Mouse (Mus musculus) heart, adult 2 months (tissue): ENCODE data around the gene Plcb4. TPM values are rescaled to one million over a fixed set of nuclear protein-coding genes. Genes with fewer than 3 reads are reported as not detected.

Source experiments
- DNase-seq, 2 experiments: peaks; one replicate each; pipeline ENCODE4 v3.0.0; 2021
- H3K27ac ChIP-seq: fragments of 200-600 bp; 2 replicates; pipeline ENCODE4 v1.8.1; 2022
- H3K27me3 ChIP-seq: fragments of 200-500 bp; 2 replicates; pipeline ENCODE4 v1.6.1; 2012; ENCODE audit warnings: mild to moderate bottlenecking, low read length, inconsistent platforms, mixed read lengths; ENCODE audit not compliant: control insufficient read depth, insufficient read depth
- H3K36me3 ChIP-seq: fragments of 200-500 bp; 2 replicates; pipeline ENCODE4 v1.6.1; 2012; ENCODE audit warnings: low read length, inconsistent platforms; ENCODE audit not compliant: control insufficient read depth, insufficient read depth
- H3K4me1 ChIP-seq: fragments of 200-500 bp; 2 replicates; pipeline ENCODE4 v1.6.1; 2011; ENCODE audit warnings: low read length; ENCODE audit not compliant: control insufficient read depth, insufficient read depth
- H3K4me3 ChIP-seq: fragments of 200-600 bp; 2 replicates; pipeline ENCODE4 v1.8.1; 2022
- H3K79me2 ChIP-seq: fragments of 200-500 bp; replicated peaks from 2 replicates; pipeline ENCODE4 v1.6.1; 2012; ENCODE audit warnings: mild to moderate bottlenecking, inconsistent platforms, low read length, moderate library complexity, mixed read lengths; ENCODE audit not compliant: control insufficient read depth, insufficient read depth
- H3K9ac ChIP-seq: fragments of 200-500 bp; 2 replicates; pipeline ENCODE4 v1.6.1; 2012; ENCODE audit warnings: low read depth, mild to moderate bottlenecking, control low read depth, inconsistent platforms, low read length, mixed read lengths
- CTCF ChIP-seq: fragments of 200-600 bp; IDR thresholded peaks from 2 replicates; pipeline ENCODE4 v1.8.1; 2022; ENCODE audit warnings: antibody characterized with exemption, mild to moderate bottlenecking, moderate library complexity
- EP300 ChIP-seq: fragments of 200-500 bp; IDR thresholded peaks from 2 replicates; pipeline ENCODE4 v1.6.1; 2011; ENCODE audit warnings: low read depth, low read length, control low read depth; ENCODE audit not compliant: insufficient read depth
- POLR2A ChIP-seq: fragments of 200-500 bp; IDR thresholded peaks from 2 replicates; pipeline ENCODE4 v1.6.1; 2011; ENCODE audit warnings: mild to moderate bottlenecking, low read depth, low read length, control low read depth; ENCODE audit not compliant: insufficient read depth
- WGBS: fragments of 180-500 bp; shearing (Covaris S2); methylation state at CpG from one replicate; pipeline ENCODE4 v1.1.7; 2018; 5-methylcytosine and 5-hydroxymethylcytosine counted together
- intact Hi-C: fragments of 180-260 bp; cut with DNase I; formaldehyde crosslinking; loops from one replicate; pipeline ENCODE4 v1.15.1; 2025
- polyA plus RNA-seq: library from polyadenylated mRNA; depleted of rRNA; stranded (reverse); fragments of >200 nt; gene quantifications from 2 replicates; pipeline ENCODE4 v1.2.3, GENCODE M21; 2012
- total RNA-seq, 2 experiments: library from RNA; stranded (reverse); gene quantifications; 2 replicates each; pipeline ENCODE4 v1.2.3; 2021

Gene Plcb4
- total and polyA plus RNA-seq, 3 experiments: 23.1 to 60.2 (median 55.0) TPM

DNA sequence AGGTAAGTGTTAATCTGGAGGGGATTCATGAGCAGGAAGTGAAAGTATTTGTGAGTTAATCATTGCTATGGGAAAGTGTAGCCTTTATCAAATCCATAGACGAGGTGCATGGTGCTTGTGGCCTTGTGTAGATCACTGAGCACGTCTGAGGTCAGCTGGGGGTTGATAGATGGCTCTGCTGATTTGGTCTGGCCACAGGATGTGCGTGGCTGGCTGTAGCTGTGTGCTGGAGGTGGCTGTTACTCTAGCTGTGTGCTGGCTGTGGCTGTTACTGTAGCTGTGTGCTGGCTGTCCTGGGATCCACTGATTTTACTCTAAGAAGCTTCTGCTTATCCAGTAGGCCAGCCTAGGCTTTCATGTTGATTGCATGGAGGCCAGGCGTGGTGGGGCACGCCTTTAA lies 91.9 kb downstream of the Plcb4 start:
- Histone ChIP-seq H3K27ac (no peak overlapping the region), H3K4me3 (no peak overlapping the region), H3K27me3 (no peaks in the 10 kb centered on the region), H3K79me2 (peaks cover 7% of the 10 kb centered on the region), H3K36me3 (peaks cover 7% of the 10 kb centered on the region), H3K9ac (no peak overlapping the region), H3K4me1 (peaks cover 18% of the 10 kb centered on the region)
- WGBS: 62% methylated on average over 5 of the region's 5 CpGs
- intact Hi-C loops: no loop called here
- DNase-seq: no peak
- TF ChIP-seq EP300 (no peak), CTCF (no peak), POLR2A (no peak)

DNA sequence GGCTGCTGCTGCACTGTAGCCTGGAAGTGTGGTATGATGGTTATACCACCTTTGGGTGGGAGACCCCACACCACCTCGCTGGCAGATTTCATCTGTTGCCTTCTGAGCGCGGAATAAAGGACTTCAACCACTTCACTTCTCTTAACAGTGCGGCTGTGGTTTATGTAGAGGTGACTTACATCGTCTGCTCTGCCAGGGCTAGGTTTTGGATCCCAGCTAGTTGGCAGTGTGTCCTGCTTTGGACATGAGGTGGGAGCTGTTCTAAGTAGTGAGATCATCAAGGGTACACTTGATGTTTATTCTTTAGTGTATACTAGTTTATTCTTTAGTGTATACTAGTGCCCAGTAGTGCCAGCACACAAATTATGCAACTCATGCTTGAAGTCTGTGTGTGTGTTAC lies 97.0 kb downstream of the Plcb4 start:
- DNase-seq: no peak
- Histone ChIP-seq H3K4me1 (peaks cover 17% of the 10 kb centered on the region), H3K27me3 (no peaks in the 10 kb centered on the region), H3K27ac (no peak overlapping the region), H3K9ac (no peak overlapping the region), H3K79me2 (peaks cover 4% of the 10 kb centered on the region), H3K4me3 (no peak overlapping the region), H3K36me3 (peaks cover 8% of the 10 kb centered on the region)
- WGBS: 54% methylated on average over 5 of the region's 5 CpGs
- intact Hi-C loops: loop anchor here (5.0 kb wide), 2 partner anchors 93 to 193 kb away; no protein-coding TSS in a partner anchor
- TF ChIP-seq EP300 (no peak), CTCF (no peak), POLR2A (no peak)

DNA sequence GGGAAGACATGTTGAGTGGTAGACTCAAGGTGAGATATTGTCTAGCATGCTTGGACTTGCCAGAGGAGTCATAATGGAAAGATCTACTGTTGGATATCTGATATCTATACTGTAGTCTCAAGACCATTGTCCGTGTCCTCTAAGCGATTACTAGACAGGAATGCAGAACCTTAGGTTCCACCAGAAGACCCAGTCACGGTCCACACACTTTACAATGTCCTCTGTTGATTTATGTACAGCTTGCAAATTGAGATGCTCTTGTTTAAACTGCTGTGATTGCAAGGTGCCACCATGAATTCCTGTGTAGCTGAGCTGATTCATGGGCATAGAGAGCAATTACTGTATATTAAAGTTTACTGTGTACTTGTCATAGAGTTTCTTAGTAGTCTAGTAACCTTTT lies 98.7 kb downstream of the Plcb4 start:
- intact Hi-C loops: loop anchor here (5.0 kb wide), 2 partner anchors 95 to 195 kb away; no protein-coding TSS in a partner anchor
- H3K79me2 ChIP-seq: peaks cover 4% of the 10 kb centered on the region
- H3K4me3 ChIP-seq: no peak overlapping the region
- 98% methylated on average over 3 of the region's 3 CpGs for WGBS
- no peak overlapping the region for H3K27ac ChIP-seq
- H3K4me1 ChIP-seq: peaks cover 19% of the 10 kb centered on the region
- H3K36me3 ChIP-seq: peaks cover 10% of the 10 kb centered on the region
- no peak overlapping the region for H3K9ac ChIP-seq
- TF ChIP-seq EP300 (no peak), POLR2A (no peak), CTCF (no peak)
- no peak for DNase-seq
- no peaks in the 10 kb centered on the region for H3K27me3 ChIP-seq

DNA sequence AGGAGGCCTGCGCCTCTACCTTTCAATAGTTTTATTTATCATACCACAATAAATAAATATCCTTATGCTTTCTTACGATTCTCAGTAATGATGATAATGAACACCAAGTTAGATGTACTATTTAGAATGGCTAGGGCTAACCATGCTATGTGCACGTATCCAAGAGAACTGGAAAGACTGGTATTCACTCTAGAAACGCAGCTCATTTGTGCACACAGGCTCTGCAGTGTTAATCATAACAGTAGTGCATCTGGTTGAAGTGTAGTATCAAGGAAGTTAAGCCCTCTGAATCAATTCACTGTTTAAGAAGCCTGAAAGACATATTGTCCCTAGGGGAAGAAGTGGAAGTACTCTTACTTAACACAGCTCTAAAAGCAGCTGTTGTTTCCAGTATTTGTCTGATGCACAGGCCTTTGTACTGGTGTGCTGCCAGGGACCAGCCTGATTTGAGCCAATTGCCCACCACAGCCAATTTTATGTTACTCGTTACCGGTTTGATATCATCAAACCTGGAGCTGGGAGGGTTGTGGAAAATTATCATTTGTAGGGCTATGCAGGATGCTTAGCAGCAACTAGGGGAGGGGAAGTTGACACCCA lies 100.8 kb downstream of the Plcb4 start:
- H3K79me2 ChIP-seq: peaks cover 7% of the 10 kb centered on the region
- DNase-seq: peak in 1 of 2 experiments; percentile 58
- H3K9ac ChIP-seq: no peak overlapping the region
- intact Hi-C loops: loop anchor here (2.0 to 5.0 kb wide), 4 partner anchors 35 to 197 kb away; no protein-coding TSS in a partner anchor
- peaks cover 21% of the 10 kb centered on the region for H3K4me1 ChIP-seq
- H3K27ac ChIP-seq: peak overlapping the region; percentile 27; the same call in 1 of the 2 replicates
- no peak for TF ChIP-seq CTCF
- peak; percentile 93 for TF ChIP-seq EP300
- TF ChIP-seq POLR2A: peak; percentile 43
- no peak overlapping the region for H3K4me3 ChIP-seq
- peaks cover 13% of the 10 kb centered on the region for H3K36me3 ChIP-seq
- no peaks in the 10 kb centered on the region for H3K27me3 ChIP-seq
- 55% methylated on average over 6 of the region's 6 CpGs for WGBS

DNA sequence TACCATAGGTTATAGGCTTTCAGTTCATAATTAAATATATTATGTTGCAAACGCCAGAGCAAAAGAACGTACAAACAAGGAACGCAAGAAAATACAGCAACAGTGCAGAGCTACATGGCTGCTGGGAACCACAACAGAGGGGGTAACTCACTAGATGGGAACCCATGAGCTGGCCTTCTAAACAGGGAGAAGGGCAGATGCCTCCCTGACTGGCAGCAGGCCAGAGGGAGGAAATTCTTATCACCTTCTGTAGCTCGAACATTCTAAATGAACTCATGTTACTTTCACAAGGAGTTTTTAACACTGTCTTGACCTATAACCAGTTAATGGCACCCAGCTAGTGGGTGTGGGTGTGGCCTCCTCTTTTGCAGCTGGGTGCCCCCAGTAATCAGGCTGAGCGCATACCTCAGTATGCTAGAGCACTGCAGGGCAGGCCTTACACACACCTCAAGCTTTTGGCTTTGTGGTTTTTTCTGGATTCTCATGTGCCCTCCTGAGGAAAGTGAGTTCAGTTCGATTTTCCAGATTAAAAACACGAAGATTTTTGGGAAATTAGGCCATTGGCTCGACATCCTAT lies 102.5 kb downstream of the Plcb4 start:
- WGBS: 73% methylated on average over 8 of the region's 8 CpGs

DNA sequence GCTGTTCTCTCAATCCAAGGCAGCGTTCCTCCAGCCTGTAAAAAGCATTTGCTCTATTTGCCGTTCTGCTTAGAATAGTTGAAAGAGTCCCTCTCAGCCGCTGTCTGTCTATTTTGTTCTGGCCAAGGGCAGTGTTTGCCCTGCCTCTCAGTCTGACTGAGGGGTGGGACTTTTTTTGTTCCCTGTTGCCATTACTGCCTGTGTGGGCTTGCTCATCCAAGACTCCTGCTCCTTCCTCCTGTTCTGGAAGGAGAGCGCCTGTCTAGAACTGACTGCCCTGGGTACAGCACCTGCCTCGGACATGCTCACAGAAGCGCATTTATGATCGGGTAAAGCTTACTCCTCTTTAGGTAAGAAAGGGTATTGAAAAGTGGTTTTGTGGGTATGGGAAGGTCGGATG lies 105.9 kb downstream of the Plcb4 start:
- intact Hi-C loops: loop anchor here (5.0 kb wide), 1 partner anchor 38 kb away; no protein-coding TSS in a partner anchor
- 62% methylated on average over 8 of the region's 8 CpGs for WGBS
- Histone ChIP-seq H3K36me3 (peaks cover 18% of the 10 kb centered on the region), H3K4me1 (peaks cover 19% of the 10 kb centered on the region), H3K27ac (no peak overlapping the region; the same call in 1 of the 2 replicates), H3K27me3 (no peaks in the 10 kb centered on the region), H3K79me2 (peaks cover 14% of the 10 kb centered on the region), H3K9ac (no peak overlapping the region), H3K4me3 (no peak overlapping the region)
- no peak for DNase-seq
- no peak for TF ChIP-seq CTCF
- no peak for TF ChIP-seq POLR2A
- no peak for TF ChIP-seq EP300

More for the DNA sequence above, 102.5 kb downstream of the Plcb4 start:
- H3K27ac ChIP-seq: no peak overlapping the region
- H3K4me1 ChIP-seq: peaks cover 20% of the 10 kb centered on the region
- intact Hi-C loops: loop anchor here (5.0 kb wide), 1 partner anchor 41 kb away; no protein-coding TSS in a partner anchor
- DNase-seq: no peak
- no peaks in the 10 kb centered on the region for H3K27me3 ChIP-seq
- H3K79me2 ChIP-seq: peaks cover 8% of the 10 kb centered on the region
- no peak overlapping the region for H3K9ac ChIP-seq
- H3K36me3 ChIP-seq: peaks cover 15% of the 10 kb centered on the region
- no peak overlapping the region for H3K4me3 ChIP-seq
- no peak for TF ChIP-seq EP300
- TF ChIP-seq POLR2A: no peak
- no peak for TF ChIP-seq CTCF
